Comparison of ENCODE assay signal across 8 mouse cellular contexts in genomic region chr17:84956441-84956840, GRCm38 (mm10). TPM values are rescaled to one million over a fixed set of nuclear protein-coding genes. Genes with fewer than 3 reads are reported as not detected.
A peak's percentile ranks its signal among the peaks of the same experiment; 100 is the strongest.
DNase-seq lines count a peak whose midpoint lies in the region; ATAC-seq and TF ChIP-seq lines count a peak whose summit lies in the region.

Ppm1b (plus strand) TSS chr17:84956741.

- H3K9ac ChIP-seq in heart, adult 2 months (ENCODE audit: low read depth, low read length) = peak within 1 kb of the TSS; percentile 64
- H3K9ac ChIP-seq in forebrain, postnatal 0 days = peak within 1 kb of the TSS; percentile 34
- peak within 1 kb of the TSS; percentile 50 for H3K9ac ChIP-seq in hindbrain, embryonic 15.5 days
- peak within 1 kb of the TSS; percentile 82 for H3K9ac ChIP-seq in liver, embryonic 13.5 days

- TF ChIP-seq EP300 in heart, adult 2 months (IDR thresholded peaks at IDR 0.05; ENCODE audit: insufficient read depth, low read depth, low read length) = no peak

- no peak for DNase-seq in heart, adult 2 months
- DNase-seq in heart, adult 11 months = no peak
- no peak for DNase-seq in forebrain, postnatal 0 days
- DNase-seq in liver, embryonic 13.5 days = no peak
- DNase-seq in right cerebral cortex, postnatal 25 days = no peak
- DNase-seq in right cerebral cortex, adult 18-20 months = no peak

- intact Hi-C loops in heart, adult 2 months (cut with DNase I) = loop anchor here (5.0 kb wide), 3 partner anchors 79 to 164 kb away; partner anchors contain the start of genes Camkmt, Lrpprc and Prepl

- WGBS in heart, adult 2 months = 30% methylated on average over 9 of the region's 9 CpGs
- 31% methylated on average over 9 of the region's 9 CpGs for WGBS in forebrain, postnatal 0 days
- WGBS in hindbrain, embryonic 15.5 days = 33% methylated on average over 9 of the region's 9 CpGs
- WGBS in liver, embryonic 13.5 days (ENCODE audit: insufficient replicate concordance) = 28% methylated on average over 9 of the region's 9 CpGs

- H3K36me3 ChIP-seq in heart, adult 2 months (ENCODE audit: control insufficient read depth, insufficient read depth, low read length) = peaks cover 6% of the 10 kb centered on the region
- no peaks in the 10 kb centered on the region for H3K36me3 ChIP-seq in forebrain, postnatal 0 days (ENCODE audit: insufficient read depth)
- H3K36me3 ChIP-seq in hindbrain, embryonic 15.5 days = no peaks in the 10 kb centered on the region
- no peaks in the 10 kb centered on the region for H3K36me3 ChIP-seq in liver, embryonic 13.5 days

- peak within 1 kb of the TSS; percentile 76 for H3K4me3 ChIP-seq in heart, adult 2 months
- H3K4me3 ChIP-seq in forebrain, postnatal 0 days (ENCODE audit: low read depth, low read length) = peak within 1 kb of the TSS; percentile 89
- peak within 1 kb of the TSS; percentile 91 for H3K4me3 ChIP-seq in hindbrain, embryonic 15.5 days
- peak within 1 kb of the TSS; percentile 94 for H3K4me3 ChIP-seq in liver, embryonic 13.5 days (replicated peaks)

- no peaks in the 10 kb centered on the region for H3K9me3 ChIP-seq in forebrain, postnatal 0 days (ENCODE audit: low read length)
- H3K9me3 ChIP-seq in hindbrain, embryonic 15.5 days = no peaks in the 10 kb centered on the region
- H3K9me3 ChIP-seq in liver, embryonic 13.5 days (replicated peaks) = no peaks in the 10 kb centered on the region

- peaks cover 1% of the 10 kb centered on the region; the same call in 1 of the 2 replicates for H3K79me2 ChIP-seq in heart, adult 2 months (replicated peaks; ENCODE audit: control insufficient read depth, insufficient read depth, low read length)

- peaks cover 4% of the 10 kb centered on the region for H3K4me1 ChIP-seq in heart, adult 2 months (ENCODE audit: control insufficient read depth, insufficient read depth, low read length)
- H3K4me1 ChIP-seq in forebrain, postnatal 0 days (ENCODE audit: insufficient read depth) = peaks cover 13% of the 10 kb centered on the region
- H3K4me1 ChIP-seq in hindbrain, embryonic 15.5 days (replicated peaks) = peaks cover 28% of the 10 kb centered on the region
- H3K4me1 ChIP-seq in liver, embryonic 13.5 days (replicated peaks) = peaks cover 36% of the 10 kb centered on the region

- H3K4me2 ChIP-seq in forebrain, postnatal 0 days (ENCODE audit: low read depth) = peak within 1 kb of the TSS; percentile 70
- peak within 1 kb of the TSS; percentile 72 for H3K4me2 ChIP-seq in hindbrain, embryonic 15.5 days
- peak within 1 kb of the TSS; percentile 82 for H3K4me2 ChIP-seq in liver, embryonic 13.5 days

- TF ChIP-seq POLR2A in heart, adult 2 months (IDR thresholded peaks at IDR 0.05; ENCODE audit: insufficient read depth, low read depth, low read length) = no peak

- no peaks in the 10 kb centered on the region for H3K27me3 ChIP-seq in heart, adult 2 months (ENCODE audit: control insufficient read depth, insufficient read depth, low read length)
- H3K27me3 ChIP-seq in forebrain, postnatal 0 days (ENCODE audit: insufficient read depth, low read length) = no peaks in the 10 kb centered on the region
- H3K27me3 ChIP-seq in hindbrain, embryonic 15.5 days = no peaks in the 10 kb centered on the region
- no peaks in the 10 kb centered on the region for H3K27me3 ChIP-seq in liver, embryonic 13.5 days

- peak within 1 kb of the TSS; percentile 92 for H3K27ac ChIP-seq in heart, adult 2 months
- H3K27ac ChIP-seq in forebrain, postnatal 0 days (ENCODE audit: low read depth, low read length) = peak within 1 kb of the TSS; percentile 75
- H3K27ac ChIP-seq in hindbrain, embryonic 15.5 days (replicated peaks) = peak within 1 kb of the TSS; percentile 96
- H3K27ac ChIP-seq in liver, embryonic 13.5 days = peak within 1 kb of the TSS; percentile 96

- TF ChIP-seq CTCF in heart, adult 2 months (IDR thresholded peaks at IDR 0.05) = no peak
- no peak for TF ChIP-seq CTCF in forebrain, postnatal 0 days (IDR thresholded peaks at IDR 0.05; ENCODE audit: low read depth)

- no peak for ATAC-seq in activated CD4-positive, CD25-positive, alpha-beta regulatory T cell, adult 4 months
- ATAC-seq in forebrain, postnatal 0 days = no peak
- ATAC-seq in hindbrain, embryonic 15.5 days (ENCODE audit: low FRiP score, low read depth) = no peak
- no peak for ATAC-seq in liver, embryonic 13.5 days (ENCODE audit: low read depth)

RNA-seq across cellular contexts. Expression of gene Ppm1b, which starts in this region (rescaled TPM):
- 100 to 1,000 TPM; 119 to 137 TPM for total RNA-seq in heart, adult 2 months (2021)
- polyA plus RNA-seq in heart, adult 2 months (2012; rRNA removed) = 39.0 and 84.7 TPM in 2 replicates
- 10 to 100 TPM; 13.7 to 18.1 TPM for polyA plus RNA-seq in activated CD4-positive, CD25-positive, alpha-beta regulatory T cell, adult 4 months (2017; shearing (Covaris generic))
- total RNA-seq in forebrain, postnatal 0 days (2014; rRNA removed) = 49.1 and 68.8 TPM in 2 replicates
- 49.5 and 62.9 TPM in 2 replicates for polyA plus RNA-seq in forebrain, postnatal 0 days (2015; fragmentation: Nextera tagmentation; extraction: Ambion mirVana)
- polyA plus RNA-seq in hindbrain, embryonic 15.5 days (2015; fragmentation: Nextera tagmentation; extraction: Ambion mirVana) = 85.1 and 87.6 TPM in 2 replicates
- polyA plus RNA-seq in liver, embryonic 13.5 days (2015; fragmentation: Nextera tagmentation; extraction: Ambion mirVana) = 47.2 and 55.0 TPM in 2 replicates
